Mouse (Mus musculus): ENCODE measurements around the gene Hnrnpl.

Hnrnpl gene

GRCm38 (mm10) chr7:28808221-28808941, at the start of gene Hnrnpl:
Gene Hnrnpl (plus strand): TSS chr7:28808541.
- no peak for DNase-seq (ENCODE audit: low read depth, low spot score)

GRCm38 (mm10) chr7:28758623-28759022, 49.7 kb upstream of the Hnrnpl start:
- no peak for DNase-seq (ENCODE audit: low read depth, low spot score)

- DNase-seq (ENCODE audit: low read depth, low spot score), result no peak
Observed at GRCm38 (mm10) chr7:28761907-28762306, 46.4 kb upstream of the Hnrnpl start.

GRCm38 (mm10) chr7:28765211-28765610, 43.1 kb upstream of the Hnrnpl start:
- no peak for DNase-seq (ENCODE audit: low read depth, low spot score)

- peak; percentile 93 for DNase-seq (ENCODE audit: low read depth, low spot score)
Observed at GRCm38 (mm10) chr7:28766173-28766879, 42.0 kb upstream of the Hnrnpl start, which contains the start of gene Sirt2. Gene Sirt2 (plus strand): TSS chr7:28766735.

GRCm38 (mm10) chr7:28766910-28767309, 41.4 kb upstream of the Hnrnpl start:
- DNase-seq (ENCODE audit: low read depth, low spot score), result no peak

DNA sequence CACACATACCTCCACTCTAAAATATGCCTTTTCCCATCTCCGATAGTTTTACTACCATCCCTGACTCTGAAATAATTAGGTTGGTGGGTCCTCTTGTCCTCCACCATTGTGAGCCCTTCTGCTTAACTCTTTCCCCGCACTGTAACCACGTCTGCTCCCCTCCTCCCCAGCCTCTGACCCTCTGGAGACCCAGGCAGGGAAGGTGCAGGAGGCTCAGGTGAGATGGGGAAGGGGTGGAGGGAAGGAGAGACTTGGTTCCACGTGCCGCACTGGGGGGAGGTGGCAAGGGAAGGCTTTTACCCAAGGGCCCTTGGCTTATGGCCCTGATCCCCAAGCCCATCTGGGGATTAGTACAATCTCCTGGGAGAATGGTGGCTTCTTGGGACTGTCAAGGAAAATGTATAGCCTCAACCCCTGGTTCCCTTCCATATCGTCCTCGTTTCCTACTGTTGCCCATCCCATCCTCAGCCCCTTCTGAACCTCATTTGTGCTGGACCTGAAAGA, 40.8 kb upstream of the Hnrnpl start, which contains the start of gene Nfkbib:
TSS of gene Nfkbib (minus strand) at position 51 of the 504 bp plus-strand sequence.
- no peak for DNase-seq (ENCODE audit: low read depth, low spot score)

DNA sequence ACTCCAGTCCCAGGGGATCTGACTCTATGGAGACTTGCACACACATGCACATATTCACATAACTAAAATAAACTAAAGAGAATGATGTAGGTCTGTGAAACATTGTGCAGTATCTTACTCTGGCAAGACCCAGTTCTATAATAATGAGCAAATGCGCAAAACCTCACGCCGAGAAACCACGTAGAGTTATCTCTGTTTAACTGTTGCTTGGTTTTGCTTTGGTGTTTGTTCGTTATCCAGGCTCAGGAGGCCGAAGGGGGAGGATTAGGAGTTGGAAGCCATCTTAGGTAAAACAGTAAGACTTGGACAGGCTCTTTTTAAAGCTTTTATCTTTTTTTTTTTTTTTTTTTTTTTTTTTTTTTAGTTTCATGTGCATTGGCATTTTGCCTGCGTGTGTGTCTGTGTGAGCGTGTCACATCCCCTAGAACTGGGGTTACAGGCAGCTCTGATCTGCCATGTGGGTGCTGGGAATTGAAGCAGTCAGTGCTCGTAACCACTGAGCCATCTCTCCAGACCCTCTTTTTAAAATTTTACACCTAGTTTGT, 38.9 kb upstream of the Hnrnpl start:
- no peak for DNase-seq (ENCODE audit: low read depth, low spot score)

DNA sequence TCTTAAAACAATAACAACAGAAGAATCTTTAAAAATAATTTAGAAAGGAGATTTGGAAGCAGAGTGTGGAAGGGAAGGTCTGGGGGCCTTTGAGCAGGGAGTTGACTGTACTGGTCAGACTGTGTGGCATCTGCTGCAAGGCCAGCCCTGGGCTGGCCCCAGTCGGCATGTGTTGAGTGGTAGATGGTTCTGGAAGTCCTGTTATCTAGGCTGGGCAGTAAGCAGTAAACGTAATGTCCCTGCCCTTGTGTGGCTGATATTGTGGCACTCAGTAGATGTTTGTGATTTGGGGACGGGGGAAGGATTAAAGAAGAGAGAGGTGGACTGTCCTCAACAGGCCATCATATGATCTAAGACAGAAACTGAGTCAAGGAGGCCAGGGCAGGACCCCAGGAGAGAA, 38.0 kb upstream of the Hnrnpl start:
- no peak for DNase-seq (ENCODE audit: low read depth, low spot score)

DNA sequence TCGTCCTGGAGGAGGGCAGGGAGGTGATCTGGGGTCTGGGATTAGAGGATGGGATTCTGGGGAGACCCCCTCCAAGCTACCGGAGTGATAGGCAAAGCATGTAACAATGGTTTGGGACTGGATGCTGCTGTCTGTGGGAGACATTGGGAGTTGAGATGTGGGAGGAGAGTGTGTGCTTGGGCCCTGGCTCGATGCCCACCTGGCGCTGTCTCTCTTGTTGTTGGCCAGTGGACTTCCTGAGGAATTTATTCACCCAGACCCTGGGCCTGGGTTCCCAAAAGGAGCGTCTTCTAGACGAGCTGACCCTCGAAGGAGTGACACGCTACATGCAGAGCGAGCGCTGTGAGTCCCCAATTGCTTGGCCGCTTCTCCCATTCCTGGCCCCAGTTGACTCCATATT, 36.5 kb upstream of the Hnrnpl start:
- DNase-seq (ENCODE audit: low read depth, low spot score), result no peak

DNA sequence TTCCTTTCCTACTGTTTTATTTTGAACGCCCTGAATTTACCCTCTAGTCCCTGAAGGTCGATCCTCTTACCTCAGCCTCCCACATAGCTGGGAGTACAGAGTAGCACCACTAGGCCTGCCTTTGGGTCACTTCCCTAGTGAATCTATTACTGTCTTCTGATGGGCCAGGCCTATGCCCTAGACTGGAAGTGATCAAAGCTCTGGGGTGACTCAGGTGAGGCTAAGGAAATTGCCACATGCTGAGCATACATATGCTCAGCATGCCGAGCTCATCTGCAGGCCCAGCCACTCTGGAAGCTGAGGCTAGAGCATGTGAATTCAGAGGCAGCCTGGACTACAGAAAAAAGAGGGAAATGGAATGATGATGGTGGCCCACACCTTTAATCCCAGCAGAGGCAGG, 35.2 kb upstream of the Hnrnpl start:
- DNase-seq (ENCODE audit: low read depth, low spot score), result no peak

DNA sequence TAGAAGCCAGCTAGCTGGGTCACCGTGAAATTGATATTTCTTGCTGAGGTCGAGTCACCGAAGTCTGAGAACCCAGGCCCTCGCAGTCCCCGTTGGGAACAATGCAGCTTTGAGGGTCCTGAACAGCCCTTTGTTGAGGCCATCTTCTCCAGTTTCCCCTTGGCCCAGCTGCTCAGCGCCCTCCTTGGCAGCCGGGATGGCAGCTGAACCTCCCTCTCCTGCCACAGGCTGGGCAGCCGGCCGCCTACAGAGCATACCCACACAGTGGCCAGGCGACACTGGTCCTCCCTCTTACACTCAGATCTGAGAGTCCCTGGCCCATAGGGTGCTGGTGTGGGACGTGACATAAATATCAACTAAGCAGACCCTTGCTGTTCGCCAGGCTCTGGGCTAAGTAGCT, 34.2 kb upstream of the Hnrnpl start:
- DNase-seq (ENCODE audit: low read depth, low spot score), result no peak

DNA sequence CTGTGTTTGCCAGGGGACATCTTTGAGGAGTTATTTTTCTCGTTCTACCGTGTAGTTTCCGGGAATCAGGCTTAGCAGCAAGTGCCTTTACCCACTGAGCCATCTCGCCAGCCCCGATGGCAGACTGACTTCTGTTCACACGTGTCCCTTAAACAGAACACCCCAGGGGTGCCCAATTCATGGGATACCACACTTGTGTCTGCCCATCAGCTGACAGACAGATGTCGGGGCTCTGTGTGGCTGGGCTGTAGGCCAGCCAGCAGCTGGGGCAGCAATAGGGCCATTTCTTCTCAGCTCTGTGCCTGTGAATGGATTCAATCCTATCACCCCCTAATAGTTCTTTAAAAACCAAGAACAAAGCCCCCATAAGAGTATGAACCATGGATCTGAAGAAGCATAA, 33.2 kb upstream of the Hnrnpl start:
- no peak for DNase-seq (ENCODE audit: low read depth, low spot score)

DNA sequence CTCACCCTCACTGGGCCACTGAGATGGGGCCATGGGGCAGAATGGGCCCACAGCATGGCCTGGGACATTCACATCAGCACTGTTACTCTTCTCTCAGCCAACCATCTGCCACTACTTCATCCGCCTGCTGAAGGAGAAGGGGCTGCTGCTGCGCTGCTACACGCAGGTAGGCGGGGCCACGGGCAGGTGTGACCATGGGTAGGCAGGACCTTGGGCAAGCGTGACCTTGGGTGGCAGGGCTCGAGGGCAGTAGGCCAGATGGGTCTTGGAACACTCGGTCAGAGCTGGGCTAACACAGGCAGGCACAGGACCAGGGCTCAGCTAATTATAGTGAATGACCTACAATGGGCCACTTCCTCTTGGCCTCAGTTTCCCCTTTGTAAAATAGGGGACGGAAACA, 29.5 kb upstream of the Hnrnpl start:
- DNase-seq (ENCODE audit: low read depth, low spot score), result no peak

- DNase-seq (ENCODE audit: low read depth, low spot score), result no peak
Observed at GRCm38 (mm10) chr7:28780067-28780658, 28.2 kb upstream of the Hnrnpl start.

DNA sequence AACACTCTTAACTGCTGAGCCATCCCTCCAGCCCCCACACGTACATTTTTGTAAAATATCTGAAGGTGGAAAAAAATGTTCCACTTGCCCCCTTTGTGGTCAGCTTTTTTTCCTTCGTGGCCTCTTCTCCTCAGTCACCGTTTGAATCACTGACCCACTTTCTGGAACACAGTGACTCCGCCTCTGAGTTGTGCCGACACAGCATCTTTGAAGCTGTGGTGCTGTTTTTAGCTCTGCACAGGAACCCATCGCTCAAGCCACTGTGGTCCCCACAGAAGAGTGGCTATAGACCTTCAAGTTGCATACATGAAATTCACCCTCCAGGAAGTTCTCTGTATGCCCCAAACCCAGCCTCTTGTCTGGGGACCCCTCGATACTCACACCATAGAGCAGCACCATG, 27.5 kb upstream of the Hnrnpl start:
- DNase-seq (ENCODE audit: low read depth, low spot score), result no peak

- DNase-seq (ENCODE audit: low read depth, low spot score), result no peak
Observed at GRCm38 (mm10) chr7:28781261-28781663, 27.1 kb upstream of the Hnrnpl start.

DNA sequence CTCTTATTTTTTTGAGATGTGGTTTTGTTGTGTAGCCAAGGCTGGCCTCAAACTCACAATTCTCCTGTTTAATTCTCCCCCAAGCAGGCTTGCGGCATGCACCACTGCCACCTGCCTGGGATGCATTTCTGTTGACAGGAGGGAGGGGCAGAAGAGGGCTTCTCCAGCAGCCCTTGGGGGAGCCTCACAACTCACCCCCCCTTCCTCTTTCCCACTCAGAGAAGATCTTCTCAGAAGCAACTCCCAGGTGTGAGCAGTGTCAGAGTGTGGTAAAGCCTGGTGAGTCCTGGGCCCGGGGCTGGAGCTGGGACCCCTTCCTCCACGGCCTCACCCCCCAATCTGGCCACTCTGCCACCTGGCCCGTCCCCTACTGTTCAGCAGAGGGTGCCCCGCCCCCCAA, 23.2 kb upstream of the Hnrnpl start:
- DNase-seq (ENCODE audit: low read depth, low spot score), result no peak

DNA sequence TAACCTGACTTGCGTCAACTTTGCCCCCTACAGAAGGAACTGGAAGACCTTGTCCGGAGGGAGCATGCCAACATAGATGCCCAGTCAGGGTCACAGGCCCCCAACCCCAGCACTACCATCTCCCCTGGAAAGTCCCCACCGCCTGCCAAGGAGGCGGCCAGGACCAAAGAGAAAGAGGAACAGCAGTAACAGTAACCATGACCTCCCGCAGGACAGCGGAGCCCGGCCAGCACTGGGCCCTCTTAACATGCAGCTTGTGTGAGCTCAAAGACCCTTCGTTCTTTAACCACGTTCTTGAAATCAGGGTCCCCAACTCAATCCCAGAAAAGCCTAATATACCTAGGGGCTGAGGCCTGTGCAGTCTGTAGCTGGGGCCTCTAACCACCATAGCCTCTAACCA, 20.5 kb upstream of the Hnrnpl start:
- DNase-seq (ENCODE audit: low read depth, low spot score), result no peak

DNA sequence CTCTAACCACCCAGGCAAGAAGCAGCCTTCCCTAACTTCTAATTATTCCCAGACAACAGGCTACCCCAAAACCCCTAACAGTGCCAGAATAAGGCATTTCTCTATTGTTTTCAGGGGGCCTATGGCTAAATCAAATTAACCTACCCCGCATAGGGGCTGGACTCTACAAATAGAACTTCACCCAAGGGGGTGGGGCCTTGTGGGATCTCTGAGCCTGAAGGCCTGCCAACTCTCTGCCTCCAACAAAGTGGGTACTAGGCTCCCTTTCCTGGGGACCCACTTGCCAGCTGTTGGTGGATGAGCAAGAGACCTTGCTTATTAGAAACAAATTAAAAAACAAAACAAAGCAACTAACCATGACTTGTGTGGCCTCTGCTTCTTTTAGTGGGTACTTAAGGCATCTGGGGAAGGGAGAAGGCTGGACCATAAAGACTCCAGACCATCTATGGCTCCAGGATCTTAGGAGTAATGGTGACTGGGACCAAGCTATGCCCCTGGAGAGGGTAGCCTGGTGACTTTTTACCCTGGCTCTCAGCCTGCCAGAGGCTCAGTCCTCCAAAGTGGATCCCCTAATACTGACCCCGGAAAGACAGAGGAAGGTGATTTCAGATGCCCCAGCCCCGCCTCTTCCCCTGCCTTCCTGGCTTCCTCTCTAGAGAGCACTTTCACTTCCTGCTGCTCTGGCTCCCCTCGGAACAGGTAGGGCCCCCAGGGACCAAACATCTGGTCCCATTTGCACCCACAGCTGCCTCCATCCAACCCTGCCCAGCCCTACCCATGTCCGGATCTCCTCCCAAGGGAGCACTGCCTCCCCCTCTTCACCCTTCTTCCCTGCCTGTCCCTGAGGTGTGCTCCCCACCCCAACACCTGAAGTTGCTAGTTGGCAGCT, 19.8 kb upstream of the Hnrnpl start, which contains the start of gene Rinl:
TSS of gene Rinl (plus strand) at position 663 of the 889 bp plus-strand sequence.
- DNase-seq (ENCODE audit: low read depth, low spot score), result no peak

DNA sequence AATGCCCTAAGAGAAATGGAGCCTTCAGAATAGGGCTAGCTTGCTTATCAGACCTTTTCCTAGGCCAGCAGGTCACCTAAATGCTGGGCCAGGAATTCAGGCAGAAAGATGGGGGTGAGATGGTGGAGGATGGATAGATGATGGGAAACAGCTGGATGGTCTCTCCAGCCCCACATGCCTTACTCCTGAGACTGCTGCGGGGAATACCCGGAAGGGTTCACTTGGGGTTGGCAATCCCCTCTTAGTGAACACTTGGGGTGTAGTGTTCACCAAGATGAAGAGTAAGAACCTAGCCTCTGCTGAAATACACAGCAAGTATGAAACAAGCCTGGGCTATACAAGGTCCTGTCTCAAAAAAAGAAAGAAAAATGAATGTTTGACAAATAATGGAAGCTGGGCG, 19.1 kb upstream of the Hnrnpl start:
- DNase-seq (ENCODE audit: low read depth, low spot score), result no peak

Data from WW6 (cell line).